Mouse (Mus musculus): ENCODE results near the gene Bola2. TPM values are rescaled to one million over a fixed set of nuclear protein-coding genes. Genes with fewer than 3 reads are reported as not detected.
"Not testable (repeated sequence)": the region's sequence is repeated elsewhere in the genome, so short reads cannot be mapped to it uniquely, and the experiment has no call there.

Bola2 gene
- total RNA-seq, 2 experiments from 2014 or later, result 50.7 to 59.8 TPM

- intact Hi-C loops (cut with DNase I), result no loop called here
- peak; percentile 75 to 76 for DNase-seq
Measured at GRCm38 (mm10) chr7:126704121-126704980, 9.2 kb downstream of the Bola2 start.

DNA sequence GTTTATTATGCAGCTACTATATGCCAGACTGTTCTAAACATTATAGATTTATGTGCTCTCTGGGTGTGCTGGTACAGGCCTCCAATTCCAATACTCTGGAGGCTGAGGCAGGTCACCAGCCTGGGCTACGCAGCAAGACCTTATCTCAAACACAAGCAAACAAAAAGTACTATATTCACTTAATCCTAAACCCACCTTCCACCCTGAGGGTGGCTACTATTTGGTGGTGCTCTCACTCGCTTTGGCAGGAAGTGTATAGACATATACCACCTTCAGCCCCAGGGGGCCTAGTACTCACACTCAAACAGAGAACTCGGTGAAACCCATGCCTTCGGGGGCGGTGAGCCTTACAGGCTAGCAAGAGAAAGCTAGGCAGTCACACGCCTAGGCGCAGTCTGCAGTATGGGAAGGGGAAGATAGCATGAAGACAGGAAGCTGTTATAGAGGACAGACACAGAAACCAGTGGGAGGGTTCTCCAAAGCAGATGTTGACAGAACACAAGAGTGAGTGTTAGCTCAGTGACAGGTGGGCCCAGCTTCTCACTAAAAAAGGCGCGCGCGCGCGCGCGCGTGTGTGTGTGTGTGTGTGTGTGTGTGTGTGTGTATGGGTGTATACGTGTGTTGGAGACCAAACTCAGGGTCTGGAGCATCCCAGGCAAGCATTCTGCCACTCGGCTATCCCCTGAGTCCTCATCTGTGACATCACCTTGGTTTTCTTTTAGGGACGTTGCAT lies 12.4 kb downstream of the Bola2 start, which contains the start of gene Coro1a:
Gene Coro1a (minus strand): TSS at position 346 of the 733 bp plus-strand sequence.
- intact Hi-C loops (cut with DNase I), result no loop called here
- DNase-seq, result no peak

DNA sequence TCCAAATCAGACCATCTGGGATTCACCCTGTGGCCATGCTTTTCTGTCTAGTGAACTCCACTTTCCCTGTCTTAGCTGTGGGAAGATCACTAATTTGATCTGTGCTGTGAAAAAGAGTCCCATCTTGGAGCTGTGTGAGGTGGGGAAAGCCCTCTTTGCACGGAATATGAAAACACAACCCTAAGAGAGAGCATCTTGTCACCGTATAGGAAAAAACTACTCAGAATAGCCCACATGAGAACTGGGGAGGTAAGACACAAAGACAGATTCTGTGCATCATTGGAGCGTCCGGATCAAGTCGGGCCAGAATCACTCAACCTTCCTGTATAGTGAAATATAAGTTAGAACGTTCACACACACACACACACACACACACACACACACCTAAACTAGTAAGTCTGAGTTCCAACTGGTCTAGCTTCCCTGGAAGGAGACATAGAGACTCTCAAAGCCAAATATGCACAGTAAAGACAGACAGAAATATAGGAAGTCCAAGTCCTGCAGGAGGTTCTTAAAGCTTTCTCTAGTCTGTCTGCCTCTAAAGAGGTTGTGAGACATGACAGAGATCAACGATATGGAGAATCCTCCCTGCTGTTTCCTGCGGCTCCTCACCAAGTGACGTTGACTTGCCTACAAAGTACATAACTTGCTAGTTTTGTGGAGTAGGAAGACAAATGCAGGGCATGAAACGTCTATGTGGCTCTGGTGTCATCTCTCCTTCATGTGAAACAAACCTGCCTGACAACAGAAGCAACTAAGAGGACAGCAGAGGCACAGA lies 13.2 kb downstream of the Bola2 start:
- intact Hi-C loops (cut with DNase I), result no loop called here
- DNase-seq, result no peak

DNA sequence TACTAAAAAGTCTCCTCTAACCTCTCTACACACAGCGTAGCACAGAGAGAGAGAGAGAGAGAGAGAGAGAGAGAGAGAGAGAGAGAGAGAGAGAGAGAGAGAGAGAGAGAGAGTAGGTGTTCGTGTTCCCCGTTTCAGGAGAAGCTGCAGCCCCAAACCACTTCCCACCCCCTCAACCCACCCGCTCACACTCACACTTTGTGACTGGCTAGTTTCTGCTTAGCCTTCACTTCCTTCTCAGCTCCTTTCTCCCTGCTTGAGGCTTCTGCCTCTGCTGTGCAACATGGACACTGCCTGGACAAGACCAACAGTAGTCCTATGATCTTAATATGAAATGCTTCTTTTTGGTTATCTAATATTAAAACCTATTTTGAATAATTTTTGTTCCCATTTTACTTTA lies 15.1 kb downstream of the Bola2 start:
- intact Hi-C loops (cut with DNase I), result no loop called here

GRCm38 (mm10) chr7:126711910-126712309 lies 16.7 kb downstream of the Bola2 start:
- DNase-seq, result no peak
- intact Hi-C loops (cut with DNase I), result no loop called here

More for the DNA sequence above, 15.1 kb downstream of the Bola2 start:
- DNase-seq, result no peak

DNA sequence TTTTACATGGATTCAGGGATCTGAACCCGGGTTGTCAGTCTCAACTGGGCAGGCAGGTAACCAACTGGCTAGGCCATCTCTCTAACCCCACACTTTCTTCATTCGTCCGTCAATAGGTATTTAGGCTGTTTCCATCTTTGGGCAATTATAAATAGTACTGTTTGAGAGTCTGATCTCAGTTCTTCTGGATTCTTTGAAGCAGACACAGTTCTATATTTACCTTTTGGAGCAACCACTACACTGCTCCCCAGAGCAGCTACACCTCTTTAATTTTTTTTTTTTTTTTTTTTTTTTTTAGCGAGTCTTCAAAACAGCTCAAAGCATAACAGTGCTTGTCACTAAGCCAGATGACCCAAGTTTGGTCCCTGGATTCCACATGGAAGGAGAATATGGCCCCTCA lies 20.5 kb downstream of the Bola2 start:
- no peak for DNase-seq
- intact Hi-C loops (cut with DNase I), result no loop called here

DNA sequence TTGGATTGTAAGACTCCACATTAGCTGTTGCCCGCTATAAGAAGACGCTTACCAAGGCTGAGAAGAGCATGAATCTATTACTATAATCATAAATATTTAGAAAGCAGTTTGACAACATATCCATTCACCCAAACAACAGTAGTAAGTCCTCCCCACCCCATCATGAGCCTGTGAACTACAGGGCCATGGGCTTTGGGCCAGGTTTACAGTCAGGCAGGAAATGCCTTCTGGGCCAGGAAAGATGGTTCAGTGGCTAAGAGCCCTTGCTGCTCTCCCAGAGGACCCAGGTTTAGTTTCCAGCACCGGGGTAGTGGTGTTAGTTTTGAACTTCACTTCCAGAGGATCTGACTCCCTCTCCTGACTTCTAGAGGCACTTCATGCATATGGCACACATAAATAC lies 22.4 kb downstream of the Bola2 start:
- intact Hi-C loops (cut with DNase I), result no loop called here
- no peak for DNase-seq

GRCm38 (mm10) chr7:126718787-126719337 lies 23.7 kb downstream of the Bola2 start:
- intact Hi-C loops (cut with DNase I), result no loop called here
- DNase-seq, result no peak

DNA sequence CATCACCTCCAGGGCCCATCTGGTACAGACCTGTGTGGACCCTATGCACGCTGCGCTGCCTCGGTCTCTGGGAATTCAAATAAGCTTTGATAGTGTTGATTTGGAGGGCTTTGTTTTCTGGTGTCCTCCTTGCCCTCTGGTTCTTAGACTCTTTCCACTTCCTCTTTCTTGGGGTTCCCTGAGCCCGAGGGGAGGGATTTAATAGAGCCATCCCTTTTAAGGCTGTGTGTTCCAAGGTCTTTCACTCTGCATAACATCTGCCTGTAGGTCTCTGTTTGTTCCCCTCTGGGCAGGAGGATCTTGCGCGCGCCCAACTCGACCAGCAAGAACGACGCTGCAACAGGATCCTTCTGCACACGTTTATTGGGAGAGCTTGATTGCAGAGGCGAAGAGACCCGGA lies 26.4 kb downstream of the Bola2 start:
- DNase-seq, result no peak

DNA sequence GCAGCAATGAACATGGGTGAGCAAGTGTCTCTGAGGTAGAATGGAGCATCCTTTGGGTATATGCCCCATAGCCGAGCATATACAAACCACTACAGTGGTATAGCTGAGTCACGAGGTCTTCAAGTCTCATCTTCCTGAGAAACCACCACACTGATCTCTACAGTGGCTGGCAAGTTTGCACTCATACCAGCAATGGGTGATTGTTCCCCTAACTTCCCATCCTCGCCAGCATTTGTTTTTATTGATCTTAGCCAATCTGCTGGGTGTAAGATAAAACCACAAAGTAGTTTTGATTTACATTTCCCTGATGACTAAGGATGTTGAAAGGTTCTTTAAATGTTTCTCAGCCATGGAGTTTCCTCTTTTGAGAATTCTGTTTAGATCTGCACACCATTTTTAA lies 29.9 kb downstream of the Bola2 start:
- no peak for DNase-seq
- intact Hi-C loops (cut with DNase I), result no loop called here

More for the DNA sequence above, 26.4 kb downstream of the Bola2 start:
- intact Hi-C loops (cut with DNase I), result no loop called here

GRCm38 (mm10) chr7:126725667-126726066 lies 30.5 kb downstream of the Bola2 start:
- intact Hi-C loops (cut with DNase I), result no loop called here
- DNase-seq, result no peak

DNA sequence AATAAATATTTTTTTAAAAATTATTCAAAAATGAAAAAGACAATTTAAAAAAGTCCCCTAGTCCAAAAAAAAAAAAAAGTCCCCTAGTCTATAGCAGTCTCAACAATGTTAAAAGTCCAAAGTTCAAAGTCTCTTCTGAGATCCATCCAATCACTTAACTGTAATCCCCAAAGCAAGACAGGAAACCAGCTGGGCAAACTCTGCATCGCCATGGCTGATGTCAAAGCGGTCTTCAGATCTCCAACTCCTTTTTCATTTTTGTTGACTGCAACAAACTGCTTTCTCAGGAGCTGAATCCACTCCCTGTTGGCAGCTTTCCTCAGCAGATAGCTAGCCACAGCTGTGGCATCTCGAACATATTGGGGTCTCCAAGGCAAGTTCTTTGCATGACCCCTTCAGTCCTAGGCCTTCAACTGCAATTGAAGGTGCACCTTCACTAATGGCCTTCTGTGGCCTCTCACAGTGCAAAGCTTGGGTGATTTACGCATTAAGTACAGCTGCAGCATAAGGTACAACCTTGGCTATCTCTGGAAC lies 35.1 kb downstream of the Bola2 start:
- intact Hi-C loops (cut with DNase I); DNase-seq: not testable (repeated sequence)

GRCm38 (mm10) chr7:126736122-126736521 lies 40.9 kb downstream of the Bola2 start:
- intact Hi-C loops (cut with DNase I), result no loop called here
- DNase-seq, result no peak

DNA sequence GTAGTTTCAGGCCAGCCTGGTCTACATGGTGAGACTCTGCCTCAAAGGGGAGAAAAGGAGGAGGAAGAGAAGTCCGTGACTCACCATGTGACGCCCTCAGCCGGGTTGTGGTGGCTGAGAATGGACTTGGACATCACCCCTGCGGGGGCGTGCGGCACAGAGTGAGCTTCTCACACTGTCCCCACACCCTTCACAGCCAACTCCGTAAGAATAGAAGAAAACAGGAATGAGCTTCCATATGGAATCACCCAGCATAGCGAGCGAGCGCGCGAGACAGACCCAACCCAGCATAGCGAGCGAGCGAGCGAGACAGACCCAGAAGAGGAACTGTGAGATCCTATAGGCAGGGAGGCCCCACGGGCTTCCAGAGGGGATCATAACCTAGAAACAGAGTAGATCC lies 44.4 kb downstream of the Bola2 start:
- DNase-seq, result no peak
- intact Hi-C loops (cut with DNase I), result no loop called here

- no peak for DNase-seq
- intact Hi-C loops (cut with DNase I), result no loop called here
Measured at GRCm38 (mm10) chr7:126740132-126740735, 45.0 kb downstream of the Bola2 start.

DNA sequence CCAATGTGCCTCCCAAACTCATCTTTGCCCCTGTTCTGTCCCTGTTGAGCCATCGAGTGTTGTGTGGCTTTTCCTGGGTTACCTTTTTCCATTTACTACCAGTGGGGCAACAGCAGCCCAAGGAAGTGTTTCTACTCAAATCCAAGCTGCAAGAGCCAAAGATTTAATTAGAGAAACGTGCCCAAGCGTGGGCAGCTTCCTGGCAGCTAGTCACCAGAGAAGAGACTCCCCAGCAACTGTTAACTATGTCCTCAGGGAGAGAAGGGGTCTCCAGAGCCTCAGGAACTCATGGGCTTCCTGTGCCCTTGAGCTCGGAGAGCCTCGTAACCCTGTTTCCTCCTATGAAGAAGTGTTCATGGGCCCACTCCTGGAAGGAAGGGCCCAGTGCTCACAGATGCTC lies 45.8 kb downstream of the Bola2 start:
- intact Hi-C loops (cut with DNase I), result no loop called here
- no peak for DNase-seq

DNA sequence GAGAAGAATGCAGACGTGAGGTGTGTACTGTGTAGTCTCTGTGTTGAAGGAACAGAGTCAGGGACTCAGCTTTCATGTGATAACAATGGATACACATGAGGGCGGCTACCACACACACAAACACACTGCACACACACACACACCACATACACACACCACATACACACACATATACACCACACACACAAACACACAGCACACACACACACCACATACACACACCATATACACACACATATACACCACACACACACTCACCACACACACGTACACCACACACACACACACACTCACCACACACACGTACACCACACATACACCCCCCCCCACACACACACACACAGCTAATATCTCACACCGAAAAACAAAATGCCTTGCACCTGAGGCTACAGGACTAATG lies 46.3 kb downstream of the Bola2 start:
- no peak for DNase-seq
- intact Hi-C loops (cut with DNase I), result no loop called here

DNA sequence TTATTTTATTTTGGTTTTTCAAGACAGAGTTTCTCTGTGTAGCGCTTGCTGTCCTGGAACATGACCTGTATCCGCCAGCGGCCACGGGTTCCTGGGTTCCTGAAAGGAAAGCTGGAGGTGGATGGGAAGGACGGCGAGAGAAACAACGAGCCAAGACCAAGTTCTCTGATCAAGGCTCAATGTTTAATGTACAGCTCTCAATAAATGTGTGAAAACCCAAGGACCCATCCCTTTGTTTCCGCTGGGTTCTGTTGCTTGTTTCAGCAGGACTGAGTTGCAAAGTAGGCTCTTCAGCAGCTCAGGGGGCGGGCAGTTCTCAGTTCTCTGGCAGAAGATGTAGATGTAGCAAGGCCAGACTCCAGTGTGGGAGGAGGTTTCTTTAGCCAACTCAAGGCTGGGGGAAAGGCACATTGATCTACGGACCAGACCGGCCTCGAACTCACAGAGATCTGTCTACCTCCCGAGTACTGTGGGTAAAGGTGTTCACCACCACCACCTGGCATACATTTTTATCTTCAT lies 46.8 kb downstream of the Bola2 start:
- intact Hi-C loops (cut with DNase I), result no loop called here

GRCm38 (mm10) chr7:126746066-126746465 lies 50.9 kb downstream of the Bola2 start:
- intact Hi-C loops (cut with DNase I), result no loop called here

More for the DNA sequence above, 46.8 kb downstream of the Bola2 start:
- no peak for DNase-seq

GRCm38 (mm10) chr7:126746798-126747197 lies 51.6 kb downstream of the Bola2 start:
- intact Hi-C loops (cut with DNase I), result no loop called here
- DNase-seq, result peak in 1 of 2 experiments; percentile 19

More at GRCm38 (mm10) chr7:126746066-126746465, 50.9 kb downstream of the Bola2 start:
- no peak for DNase-seq

All from heart, postnatal 10 days (tissue).